Mouse (Mus musculus) cerebellum, postnatal 4 days (tissue): ENCODE measurements around the gene Gm11559.
"Not testable (repeated sequence)": the region's sequence is repeated elsewhere in the genome, so short reads cannot be mapped to it uniquely, and the experiment has no call there.

Experiments
- DNase-seq, 2 experiments: peaks; one replicate each; pipeline ENCODE4 v3.0.0; 2022; ENCODE audit warnings: low spot score in 2 of 2, mixed read lengths in 1 of 2

The Gm11559 gene

DNA sequence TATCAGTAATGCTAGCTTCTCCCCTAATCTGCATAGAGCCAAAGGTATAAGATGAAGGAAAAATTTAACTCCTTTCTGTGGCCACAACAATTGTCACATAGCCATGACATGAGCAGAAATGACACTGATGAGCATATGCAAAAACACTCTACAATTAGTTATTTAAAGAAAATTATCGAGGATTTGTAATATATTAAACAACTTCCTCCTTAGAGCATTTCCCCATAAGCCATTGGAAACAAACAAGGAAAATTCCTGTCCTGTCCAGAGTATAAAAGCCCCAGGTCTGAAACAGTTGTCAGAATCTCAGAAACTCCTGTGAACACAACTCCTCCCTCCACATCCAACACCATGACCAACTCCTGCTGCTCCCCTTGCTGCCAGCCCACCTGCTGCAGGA lies at the start of gene Gm11559:
Gm11559 (plus strand) TSS at position 301 of the 400 bp plus-strand sequence.
- not testable (repeated sequence) for DNase-seq

DNA sequence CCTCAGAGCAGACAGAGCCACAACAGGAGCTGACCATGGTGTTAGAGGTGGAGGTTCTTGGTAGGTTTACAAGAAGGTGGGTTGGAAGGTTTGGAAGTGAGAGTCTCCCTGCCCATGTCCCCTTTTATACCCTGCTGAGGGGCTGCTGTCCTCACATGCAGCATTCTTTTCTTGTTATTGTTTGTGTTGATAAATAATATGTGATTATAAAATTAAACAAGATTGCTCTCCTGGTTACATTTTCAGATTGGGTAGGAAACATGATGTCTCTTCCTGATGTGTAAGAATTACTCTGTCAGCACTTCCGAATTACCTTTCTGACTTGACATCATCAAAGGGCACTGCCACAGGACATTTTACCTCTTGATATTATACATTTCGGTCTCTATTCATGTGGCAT lies 48.7 kb upstream of the Gm11559 start, which contains the start of gene Gm11564:
Gm11564 (minus strand) TSS at position 101 of the 400 bp plus-strand sequence.
- not testable (repeated sequence) for DNase-seq

DNA sequence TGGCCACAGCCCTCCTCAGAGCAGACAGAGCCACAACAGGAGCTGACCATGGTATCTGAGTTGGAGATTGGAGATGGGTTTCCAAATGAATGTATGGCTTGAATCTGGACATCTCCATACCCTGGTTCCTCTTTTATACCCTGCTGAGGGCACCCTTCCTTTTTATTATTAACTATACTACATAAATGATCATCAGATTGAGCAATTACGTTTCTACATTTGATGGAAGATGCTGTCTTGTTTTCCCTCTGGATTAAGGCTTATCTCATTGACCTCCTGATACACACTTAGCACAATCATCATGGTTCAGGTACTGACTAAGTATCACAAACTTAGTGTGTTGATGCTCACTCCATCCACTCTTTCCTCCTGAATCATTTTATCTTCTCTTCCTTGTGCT lies 26.3 kb upstream of the Gm11559 start, which contains the start of gene 2300003K06Rik:
2300003K06Rik (minus strand) TSS at position 101 of the 400 bp plus-strand sequence.
- no peak for DNase-seq

DNA sequence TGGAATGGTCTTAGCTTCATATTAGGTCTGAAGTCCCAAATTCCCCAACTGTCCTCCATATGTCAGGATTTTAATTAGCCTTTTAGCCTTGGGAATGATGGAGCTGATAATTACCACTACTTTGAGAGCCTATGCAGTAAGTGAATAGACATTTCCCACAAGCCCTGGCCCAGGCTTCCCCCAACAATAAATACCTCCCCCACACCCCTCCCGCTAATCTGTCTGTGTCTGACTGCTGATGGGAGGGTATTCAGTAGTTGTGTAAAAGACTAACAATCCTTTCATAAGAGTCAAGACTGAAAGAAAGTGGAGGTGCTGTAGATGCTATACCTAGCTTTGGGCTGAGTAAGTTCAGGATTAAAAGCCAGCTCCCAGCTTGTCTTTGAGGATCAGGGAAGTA lies 22.1 kb upstream of the Gm11559 start:
- no peak for DNase-seq

DNA sequence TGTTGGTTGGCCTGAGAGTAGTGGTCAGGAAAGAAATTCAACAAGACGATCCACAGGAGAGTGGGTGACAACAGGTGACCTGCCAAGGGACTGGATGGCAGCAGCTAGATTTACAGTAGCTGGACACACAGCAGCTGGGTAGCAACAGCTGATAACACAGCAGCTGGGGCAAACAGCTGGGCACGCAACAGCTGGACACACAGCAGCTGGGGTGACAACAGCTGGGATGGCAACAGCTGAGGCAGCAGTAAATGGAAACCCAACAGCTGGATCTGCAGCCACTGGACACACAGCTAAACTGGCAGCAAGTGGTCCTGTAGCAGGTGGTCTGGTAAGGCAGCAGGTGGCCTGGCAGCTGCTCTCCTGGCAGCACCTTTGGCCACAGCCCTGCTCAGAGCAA lies 17.5 kb upstream of the Gm11559 start:
- no peak for DNase-seq

DNA sequence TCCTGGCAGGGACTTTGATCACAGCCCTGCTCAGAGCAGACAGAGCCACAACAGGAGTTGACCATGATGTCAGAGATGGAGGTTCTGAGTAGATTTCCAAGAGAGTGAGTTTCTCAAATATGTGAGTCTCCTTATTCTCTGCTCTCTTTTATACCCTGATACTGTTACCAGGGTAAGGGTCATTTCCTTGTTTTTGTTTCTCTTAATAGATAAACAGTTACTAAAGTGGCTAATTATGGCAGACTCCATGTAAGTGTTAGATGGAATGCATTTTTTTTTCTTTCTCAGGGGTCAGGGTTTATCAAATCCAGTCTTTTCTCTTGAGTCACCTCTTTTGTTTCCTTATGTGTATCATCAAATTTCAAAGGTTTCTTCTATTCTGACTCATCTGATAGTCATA lies 12.8 kb upstream of the Gm11559 start, which contains the start of gene Krtap4-16:
Krtap4-16 (minus strand) TSS at position 101 of the 400 bp plus-strand sequence.
- no peak for DNase-seq

DNA sequence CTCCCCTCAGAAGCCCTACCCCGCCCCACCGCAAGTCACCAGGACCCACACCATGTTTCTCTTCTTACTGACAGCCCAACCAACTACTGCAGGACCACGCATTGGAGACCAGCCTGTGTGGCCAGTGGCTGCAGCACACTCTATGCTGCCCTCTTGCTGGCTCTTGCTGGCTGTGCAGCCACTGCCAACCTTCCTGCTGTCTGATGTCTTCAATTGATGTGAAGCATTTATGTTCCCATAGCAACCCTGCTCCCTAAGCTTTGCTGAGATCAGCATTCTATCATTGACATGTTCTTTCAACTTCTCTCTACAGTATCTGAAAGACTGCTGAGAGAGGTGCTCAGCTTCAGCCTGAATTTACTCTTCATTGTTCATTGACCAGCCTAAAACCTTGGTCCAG lies 10.2 kb upstream of the Gm11559 start:
- peak in 1 of 2 experiments; percentile 13 for DNase-seq

DNA sequence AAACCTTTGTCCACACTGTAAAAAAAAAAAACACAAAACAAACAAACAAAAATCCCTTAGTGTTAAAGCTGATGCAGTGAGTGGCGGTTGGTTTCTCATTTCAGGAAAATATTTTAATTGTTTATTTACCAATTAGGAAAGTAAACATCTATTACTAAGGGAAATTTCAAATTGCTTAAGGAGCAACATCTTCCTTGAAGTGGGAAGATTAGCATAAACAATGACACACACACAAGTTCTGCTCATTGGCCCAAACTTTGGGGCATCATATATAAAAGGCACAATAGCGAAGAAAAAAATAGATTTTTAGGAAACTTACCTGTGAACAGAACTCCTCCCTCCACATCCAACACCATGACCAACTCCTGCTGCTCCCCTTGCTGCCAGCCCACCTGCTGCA lies 6.7 kb upstream of the Gm11559 start, which contains the start of gene Gm11568:
Gm11568 (plus strand) TSS at position 301 of the 400 bp plus-strand sequence.
- DNase-seq, result no peak

DNA sequence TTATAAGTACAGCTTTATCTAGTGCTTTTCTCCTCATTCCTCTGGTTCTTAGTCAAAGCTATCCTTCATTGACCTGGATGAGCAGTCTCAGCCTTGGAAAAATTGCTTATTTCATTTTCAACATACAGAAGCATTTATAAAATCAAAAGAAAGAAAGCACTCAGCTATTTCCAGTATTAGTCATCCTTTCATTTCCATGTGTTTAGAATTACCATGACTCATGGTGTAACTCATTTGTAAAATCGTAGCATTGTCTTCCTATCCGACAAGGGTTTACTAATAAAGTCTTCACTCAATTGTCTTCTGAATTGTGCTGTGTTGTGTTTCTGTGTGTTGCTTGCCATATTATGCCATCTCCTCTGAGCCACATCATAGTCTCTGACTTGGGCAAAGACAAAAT lies 5.5 kb upstream of the Gm11559 start:
- DNase-seq, result no peak

DNA sequence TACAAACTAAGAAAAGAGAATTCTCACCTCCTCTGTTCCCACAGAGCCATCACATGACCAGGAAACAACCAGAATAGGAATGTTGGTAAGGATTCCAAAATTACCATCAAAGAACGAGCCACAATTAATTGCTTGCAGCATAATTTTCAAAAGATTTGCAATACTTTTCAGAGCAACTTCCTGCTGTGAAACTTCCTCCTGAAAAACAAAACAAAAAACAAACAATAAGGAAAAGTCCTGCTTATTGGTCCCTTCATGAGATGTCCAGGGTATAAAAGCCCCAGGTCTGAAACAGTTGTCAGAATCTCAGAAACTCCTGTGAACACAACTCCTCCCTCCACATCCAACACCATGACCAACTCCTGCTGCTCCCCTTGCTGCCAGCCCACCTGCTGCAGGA lies 8.8 kb downstream of the Gm11559 start, which contains the start of gene Krtap9-1:
Krtap9-1 (plus strand) TSS at position 301 of the 400 bp plus-strand sequence.
- DNase-seq, result not testable (repeated sequence)

DNA sequence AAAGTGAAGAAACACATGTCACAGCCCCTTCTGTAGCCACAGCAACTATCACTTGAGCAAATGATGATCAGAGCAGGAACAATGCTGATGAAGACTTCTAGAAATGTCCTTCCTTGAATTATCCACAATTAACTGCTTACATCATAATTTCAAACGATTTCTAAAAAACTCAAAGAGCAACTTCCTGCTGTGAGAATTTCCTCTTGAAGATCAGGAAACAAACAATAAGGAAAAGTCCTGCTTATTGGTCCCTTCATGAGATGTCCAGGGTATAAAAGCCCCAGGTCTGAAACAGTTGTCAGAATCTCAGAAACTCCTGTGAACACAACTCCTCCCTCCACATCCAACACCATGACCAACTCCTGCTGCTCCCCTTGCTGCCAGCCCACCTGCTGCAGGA lies 14.6 kb downstream of the Gm11559 start, which contains the start of gene Gm11567:
Gm11567 (plus strand) TSS at position 301 of the 400 bp plus-strand sequence.
- DNase-seq, result not testable (repeated sequence)

DNA sequence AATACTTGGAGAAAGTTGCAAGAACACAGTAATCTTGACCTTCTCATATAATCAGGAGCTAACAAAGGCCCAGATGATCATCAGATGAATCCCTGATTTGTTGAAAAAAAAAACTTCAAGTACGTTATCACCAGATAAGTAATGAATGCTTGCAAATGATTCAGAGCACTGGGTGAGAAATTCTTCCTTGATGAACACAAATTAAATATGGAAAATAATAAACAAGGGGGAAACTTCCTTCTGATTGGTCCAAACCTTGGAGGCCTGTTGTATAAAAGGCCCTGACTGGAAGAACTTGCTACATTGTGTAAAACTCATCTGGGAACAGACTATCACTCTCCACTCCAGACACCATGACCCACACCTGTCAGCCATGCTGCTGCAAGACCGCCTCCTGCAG lies 43.3 kb downstream of the Gm11559 start, which contains the start of gene Krtap31-1:
Krtap31-1 (plus strand) TSS at position 301 of the 400 bp plus-strand sequence.
- no peak for DNase-seq

DNA sequence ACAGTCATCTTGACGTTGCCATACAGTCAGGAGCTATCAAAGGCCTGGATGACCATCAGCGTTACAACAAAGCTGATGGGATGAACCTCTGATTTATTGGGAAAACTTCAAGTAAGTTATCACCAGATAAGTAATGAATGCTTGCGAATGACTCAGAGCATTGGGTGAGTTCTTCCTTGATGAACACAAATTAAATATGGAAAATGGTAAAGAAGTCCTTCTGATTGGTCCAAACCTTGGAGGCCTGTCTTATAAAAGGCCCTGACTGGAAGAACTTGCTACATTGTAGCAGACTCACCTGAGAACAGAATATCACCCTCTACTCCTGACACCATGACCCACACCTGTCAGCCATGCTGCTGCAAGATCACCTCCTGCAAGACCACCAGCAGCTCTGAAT lies 50.2 kb downstream of the Gm11559 start, which contains the start of gene Gm11565:
Gm11565 (plus strand) TSS at position 301 of the 400 bp plus-strand sequence.
- DNase-seq, result no peak
